Mouse (Mus musculus) limb, embryonic 15.5 days (tissue): Measurements from ENCODE around the gene Rtl3. TPM values are rescaled to one million over a fixed set of nuclear protein-coding genes. Genes with fewer than 3 reads are reported as not detected.

Experiments used
- ATAC-seq: fragments of 200-750 bp; cut with Nextera tagmentation; 2 replicates; pipeline ENCODE4 v1.8.0; 2017; ENCODE audit warnings: low read depth, moderate TSS enrichment; ENCODE audit not compliant: insufficient number of reproducible peaks, low FRiP score, low TSS enrichment
- H3K27ac ChIP-seq: fragments of 300-500 bp; sonication (generic); 2 replicates; pipeline ENCODE4 v1.5.1; 2015; ENCODE audit warnings: moderate library complexity, mild to moderate bottlenecking, inconsistent platforms
- H3K27me3 ChIP-seq: fragments of 300-500 bp; sonication (generic); 2 replicates; pipeline ENCODE4 v1.6.1; 2015; ENCODE audit warnings: inconsistent platforms
- H3K36me3 ChIP-seq: fragments of 300-500 bp; sonication (generic); 2 replicates; pipeline ENCODE4 v1.6.1; 2015; ENCODE audit warnings: inconsistent platforms
- H3K4me1 ChIP-seq: fragments of 300-500 bp; sonication (generic); 2 replicates; pipeline ENCODE4 v1.6.1; 2015; ENCODE audit warnings: inconsistent platforms
- H3K4me2 ChIP-seq: fragments of 300-500 bp; sonication (generic); 2 replicates; pipeline ENCODE4 v1.6.1; 2015; ENCODE audit warnings: mild to moderate bottlenecking, inconsistent platforms
- H3K4me3 ChIP-seq: fragments of 300-500 bp; sonication (generic); 2 replicates; pipeline ENCODE4 v1.5.1; 2015; ENCODE audit warnings: mild to moderate bottlenecking, inconsistent platforms
- H3K9ac ChIP-seq: fragments of 300-500 bp; sonication (generic); 2 replicates; pipeline ENCODE4 v1.6.1; 2015; ENCODE audit warnings: inconsistent platforms
- H3K9me3 ChIP-seq: fragments of 300-500 bp; sonication (generic); 2 replicates; pipeline ENCODE4 v1.6.1; 2016; ENCODE audit warnings: inconsistent platforms
- WGBS: fragments of 180-500 bp; shearing (Covaris S2); methylation state at CpG from one replicate; pipeline ENCODE4 v1.1.7; 2015; 5-methylcytosine and 5-hydroxymethylcytosine counted together
- polyA plus RNA-seq: library from polyadenylated mRNA; unstranded; fragments of >200 nt; fragmentation: Nextera tagmentation; extraction: Ambion mirVana; gene quantifications from 2 replicates; pipeline ENCODE4 v1.2.1, GENCODE M21; 2015

Gene Rtl3
- 93.8 and 114 TPM in 2 replicates for polyA plus RNA-seq

DNA sequence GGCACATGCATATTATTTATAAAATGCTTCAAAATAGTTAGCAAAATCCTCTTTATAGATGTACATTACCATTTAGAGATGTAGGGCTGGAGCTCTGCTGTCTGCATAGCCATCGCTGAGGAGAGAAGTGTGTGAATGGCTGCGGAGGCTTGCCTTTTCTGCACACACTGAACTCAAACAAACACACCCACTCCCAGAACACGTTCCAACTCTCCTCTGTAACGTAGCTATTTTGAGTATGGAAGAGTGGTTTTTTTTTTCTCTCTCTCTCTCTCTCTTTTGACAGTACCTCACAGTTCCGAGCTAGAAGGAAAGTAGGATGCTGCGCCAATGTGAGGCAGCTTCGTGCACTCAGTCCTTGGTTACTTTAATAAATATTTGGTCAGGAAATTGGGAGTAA lies at the start of gene Rtl3:
Gene Rtl3, minus strand, starts transcription at position 236 of the 400 bp plus-strand sequence.
- no peak within 1 kb of the TSS for H3K9ac ChIP-seq
- H3K9me3 ChIP-seq: no peaks in the 10 kb centered on the region; the same call in 1 of the 2 replicates
- peak within 1 kb of the TSS; percentile 83 for H3K27ac ChIP-seq
- peak; percentile 48; the same call in 1 of the 2 replicates for ATAC-seq
- H3K4me2 ChIP-seq: peak within 1 kb of the TSS; percentile 33
- peak within 1 kb of the TSS; percentile 29 for H3K4me3 ChIP-seq
- peaks cover 3% of the 10 kb centered on the region; the same call in 1 of the 2 replicates for H3K4me1 ChIP-seq
- peaks cover 8% of the 10 kb centered on the region; the same call in 1 of the 2 replicates for H3K36me3 ChIP-seq
- WGBS: 36% methylated on average over 7 of the region's 7 CpGs
- no peaks in the 10 kb centered on the region for H3K27me3 ChIP-seq

GRCm38 (mm10) chrX:106872315-106872714 lies 31.9 kb upstream of the Rtl3 start:
- H3K27ac ChIP-seq: peak overlapping the region; percentile 72; the same call in 1 of the 2 replicates

GRCm38 (mm10) chrX:106871894-106872293 lies 31.4 kb upstream of the Rtl3 start:
- Histone ChIP-seq H3K4me1 (no peaks in the 10 kb centered on the region), H3K9ac (no peak overlapping the region), H3K4me2 (no peak overlapping the region), H3K9me3 (no peaks in the 10 kb centered on the region), H3K36me3 (no peaks in the 10 kb centered on the region), H3K4me3 (no peak overlapping the region), H3K27ac (peak overlapping the region; percentile 59; the same call in 1 of the 2 replicates), H3K27me3 (no peaks in the 10 kb centered on the region)
- ATAC-seq: no peak
- WGBS: 37% methylated on average over 3 of the region's 3 CpGs

More at GRCm38 (mm10) chrX:106872315-106872714, 31.9 kb upstream of the Rtl3 start:
- Histone ChIP-seq H3K36me3 (no peaks in the 10 kb centered on the region), H3K4me3 (no peak overlapping the region), H3K4me2 (no peak overlapping the region), H3K9me3 (no peaks in the 10 kb centered on the region), H3K4me1 (no peaks in the 10 kb centered on the region), H3K27me3 (no peaks in the 10 kb centered on the region), H3K9ac (no peak overlapping the region)
- 36% methylated on average over 4 of the region's 4 CpGs for WGBS
- peak; percentile 48; the same call in 1 of the 2 replicates for ATAC-seq

GRCm38 (mm10) chrX:106871426-106871825 lies 31.0 kb upstream of the Rtl3 start:
- Histone ChIP-seq H3K36me3 (no peaks in the 10 kb centered on the region), H3K9ac (no peak overlapping the region), H3K4me1 (no peaks in the 10 kb centered on the region), H3K4me2 (no peak overlapping the region), H3K4me3 (no peak overlapping the region), H3K27me3 (no peaks in the 10 kb centered on the region), H3K9me3 (no peaks in the 10 kb centered on the region), H3K27ac (peak overlapping the region; percentile 59)
- ATAC-seq: no peak
- 42% methylated on average over 3 of the region's 3 CpGs for WGBS

GRCm38 (mm10) chrX:106853523-106854300 lies 13.3 kb upstream of the Rtl3 start:
- Histone ChIP-seq H3K27me3 (no peaks in the 10 kb centered on the region), H3K4me1 (no peaks in the 10 kb centered on the region), H3K4me2 (no peak overlapping the region), H3K9me3 (no peaks in the 10 kb centered on the region), H3K36me3 (no peaks in the 10 kb centered on the region), H3K9ac (no peak overlapping the region), H3K4me3 (no peak overlapping the region), H3K27ac (no peak overlapping the region)
- ATAC-seq: no peak
- 69% methylated on average over 3 of the region's 3 CpGs for WGBS

- Histone ChIP-seq H3K9ac (no peak overlapping the region), H3K4me3 (peak overlapping the region; percentile 29), H3K9me3 (no peaks in the 10 kb centered on the region; the same call in 1 of the 2 replicates), H3K27me3 (no peaks in the 10 kb centered on the region), H3K4me1 (peaks cover 3% of the 10 kb centered on the region; the same call in 1 of the 2 replicates), H3K27ac (peak overlapping the region; percentile 83), H3K36me3 (peaks cover 8% of the 10 kb centered on the region; the same call in 1 of the 2 replicates), H3K4me2 (peak overlapping the region; percentile 33)
- 38% methylated on average over 5 of the region's 5 CpGs for WGBS
- ATAC-seq: peak; percentile 63; the same call in 1 of the 2 replicates
Measured at GRCm38 (mm10) chrX:106839591-106839990, 853 bp downstream of the Rtl3 start.

GRCm38 (mm10) chrX:106830494-106830893 lies 9.9 kb downstream of the Rtl3 start:
- no peak overlapping the region for H3K4me2 ChIP-seq
- no peaks in the 10 kb centered on the region for H3K36me3 ChIP-seq
- no peaks in the 10 kb centered on the region for H3K4me1 ChIP-seq
- H3K4me3 ChIP-seq: no peak overlapping the region
- 44% methylated on average over 1 of the region's 1 CpGs for WGBS
- no peak overlapping the region for H3K27ac ChIP-seq
- no peak overlapping the region for H3K9ac ChIP-seq
- H3K9me3 ChIP-seq: no peaks in the 10 kb centered on the region
- H3K27me3 ChIP-seq: no peaks in the 10 kb centered on the region
- peak; percentile 74; the same call in 1 of the 2 replicates for ATAC-seq

- peak; percentile 65 for ATAC-seq
- Histone ChIP-seq H3K4me2 (no peak overlapping the region), H3K27me3 (no peaks in the 10 kb centered on the region), H3K27ac (peak overlapping the region; percentile 50; the same call in 1 of the 2 replicates), H3K9ac (no peak overlapping the region), H3K4me1 (no peaks in the 10 kb centered on the region), H3K9me3 (no peaks in the 10 kb centered on the region), H3K4me3 (no peak overlapping the region), H3K36me3 (no peaks in the 10 kb centered on the region)
- 50% methylated on average over 7 of the region's 7 CpGs for WGBS
Measured at GRCm38 (mm10) chrX:106809560-106810226, 30.8 kb downstream of the Rtl3 start.

- H3K27me3 ChIP-seq: no peaks in the 10 kb centered on the region
- no peak overlapping the region for H3K9ac ChIP-seq
- H3K36me3 ChIP-seq: no peaks in the 10 kb centered on the region
- no peak overlapping the region for H3K4me2 ChIP-seq
- 82% methylated on average over 2 of the region's 2 CpGs for WGBS
- no peaks in the 10 kb centered on the region for H3K4me1 ChIP-seq
- H3K4me3 ChIP-seq: no peak overlapping the region
- no peaks in the 10 kb centered on the region for H3K9me3 ChIP-seq
- no peak overlapping the region for H3K27ac ChIP-seq
- no peak for ATAC-seq
Measured at GRCm38 (mm10) chrX:106804387-106804786, 36.1 kb downstream of the Rtl3 start.

GRCm38 (mm10) chrX:106794686-106795085 lies 45.8 kb downstream of the Rtl3 start:
- Histone ChIP-seq H3K27me3 (no peaks in the 10 kb centered on the region), H3K9me3 (no peaks in the 10 kb centered on the region), H3K36me3 (no peaks in the 10 kb centered on the region), H3K4me3 (no peak overlapping the region), H3K9ac (no peak overlapping the region), H3K27ac (no peak overlapping the region), H3K4me1 (no peaks in the 10 kb centered on the region), H3K4me2 (no peak overlapping the region)
- no peak for ATAC-seq
- WGBS: 11% methylated on average over 2 of the region's 2 CpGs
